Mouse (Mus musculus) ES-Bruce4 (cell line): ENCODE measurements around the gene Ccr7. TPM values are rescaled to one million over a fixed set of nuclear protein-coding genes. Genes with fewer than 3 reads are reported as not detected.

Source experiments
- H3K27ac ChIP-seq: 2 replicates; pipeline ENCODE4 v1.5.1; 2012; ENCODE audit warnings: low read length, inconsistent platforms; ENCODE audit not compliant: insufficient read depth
- H3K27me3 ChIP-seq: 2 replicates; pipeline ENCODE4 v1.6.1; 2012; ENCODE audit warnings: mild to moderate bottlenecking, low read length, inconsistent platforms; ENCODE audit not compliant: control insufficient read depth, poor library complexity, insufficient read depth, severe bottlenecking
- H3K36me3 ChIP-seq: 2 replicates; pipeline ENCODE4 v1.6.1; 2012; ENCODE audit warnings: inconsistent platforms, mild to moderate bottlenecking, low read length, moderate library complexity; ENCODE audit not compliant: control insufficient read depth, poor library complexity, insufficient read depth, severe bottlenecking
- H3K4me1 ChIP-seq: one replicate; pipeline ENCODE4 v1.8.1; 2011; ENCODE audit warnings: low read length; ENCODE audit not compliant: control insufficient read depth, insufficient read depth
- H3K4me3 ChIP-seq: 2 replicates; pipeline ENCODE4 v1.5.1; 2011; ENCODE audit warnings: low read depth, mild to moderate bottlenecking, low read length
- H3K9ac ChIP-seq: 2 replicates; pipeline ENCODE4 v1.6.1; 2012; ENCODE audit warnings: low read depth, mild to moderate bottlenecking, inconsistent platforms; ENCODE audit not compliant: poor library complexity, severe bottlenecking
- H3K9me3 ChIP-seq: replicated peaks from 2 replicates; pipeline ENCODE4 v1.6.1; 2012; ENCODE audit warnings: mild to moderate bottlenecking, low read length, inconsistent platforms; ENCODE audit not compliant: control insufficient read depth, poor library complexity, insufficient read depth, severe bottlenecking
- CTCF ChIP-seq: IDR thresholded peaks from one replicate; pipeline ENCODE4 v1.8.1; 2011; ENCODE audit warnings: low read depth, low read length
- EP300 ChIP-seq: IDR thresholded peaks from 2 replicates; pipeline ENCODE4 v1.6.1; 2011; ENCODE audit warnings: low read depth, low read length; ENCODE audit not compliant: insufficient read depth
- POLR2A ChIP-seq: IDR thresholded peaks from one replicate; pipeline ENCODE4 v1.8.1; 2011; ENCODE audit warnings: low read length; ENCODE audit not compliant: insufficient read depth
- polyA plus RNA-seq: library from polyadenylated mRNA; stranded (reverse); fragments of >200 nt; gene quantifications from 2 replicates; pipeline ENCODE4 v1.2.4, GENCODE M21; 2011; ENCODE audit warnings: low read depth; ENCODE audit not compliant: missing spikeins, insufficient read depth, insufficient read length

The Ccr7 gene
- polyA plus RNA-seq, 1 experiment, result not detected

DNA sequence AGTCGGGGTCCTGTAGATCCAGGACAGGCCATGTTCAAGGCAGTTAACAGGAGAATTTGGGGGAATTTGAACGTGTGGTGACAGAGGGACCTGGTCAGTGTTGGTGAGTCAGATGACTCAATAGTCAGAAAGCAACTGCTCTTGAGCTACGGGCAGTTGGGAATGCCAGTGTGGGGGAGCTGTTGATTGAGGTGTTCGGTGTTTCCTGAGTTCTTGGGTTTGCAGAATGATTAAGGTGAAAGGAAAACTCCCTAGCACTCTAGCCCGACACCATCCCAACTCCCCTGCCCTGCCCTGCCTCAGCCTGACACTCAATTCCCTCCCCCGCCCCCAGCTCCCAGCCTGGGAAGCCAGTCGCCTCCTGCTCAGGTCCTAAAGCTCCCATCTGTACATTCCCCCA, 4.0 kb downstream of the Ccr7 start:
- Histone ChIP-seq H3K4me3 (no peak overlapping the region), H3K9ac (no peak overlapping the region), H3K9me3 (no peaks in the 10 kb centered on the region), H3K27ac (no peak overlapping the region), H3K27me3 (no peaks in the 10 kb centered on the region), H3K4me1 (peaks cover 4% of the 10 kb centered on the region), H3K36me3 (no peaks in the 10 kb centered on the region)
- TF ChIP-seq EP300, result no peak
- TF ChIP-seq POLR2A, result no peak
- no peak for TF ChIP-seq CTCF

DNA sequence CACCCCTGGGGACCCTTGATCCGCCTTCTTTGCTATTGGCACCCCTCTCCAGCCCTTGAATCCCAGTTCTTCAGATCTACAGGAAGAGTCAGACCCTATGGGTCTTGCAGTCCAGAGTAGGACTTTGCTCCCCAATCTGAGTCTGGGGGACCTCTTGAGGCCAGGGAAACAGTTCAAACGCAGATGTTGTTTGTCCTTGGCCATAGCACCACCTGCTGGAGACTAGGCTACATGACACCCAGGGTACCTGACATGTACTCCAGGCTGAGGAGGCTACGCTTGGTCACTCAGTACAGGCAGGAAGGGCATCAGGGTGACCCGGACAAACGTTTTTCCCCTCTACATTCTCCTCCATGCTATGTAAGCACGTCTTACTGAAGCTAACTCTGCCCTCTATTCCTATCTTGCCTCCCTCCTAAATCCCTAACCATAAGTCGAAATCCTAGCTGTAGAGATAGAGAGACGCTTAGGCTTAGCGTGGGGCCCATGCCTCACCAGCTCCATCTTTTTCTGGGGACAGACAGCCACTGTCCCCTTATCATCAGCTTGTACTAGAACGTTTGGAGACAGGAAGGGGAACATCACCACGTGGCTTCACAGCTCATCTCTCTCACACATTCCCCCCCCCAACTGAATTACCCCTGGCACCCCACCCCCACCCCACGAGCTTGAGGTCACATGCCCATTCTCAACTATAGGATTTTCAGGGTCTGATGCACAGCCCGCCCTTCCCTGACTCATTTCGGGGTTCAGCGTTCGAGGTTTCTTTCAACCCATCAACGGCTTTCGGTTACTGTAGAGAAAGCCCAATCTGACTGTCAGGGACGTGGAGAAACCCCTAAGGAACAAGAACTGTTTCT, 4.7 kb downstream of the Ccr7 start:
- H3K9ac ChIP-seq, result no peak overlapping the region
- no peaks in the 10 kb centered on the region for H3K27me3 ChIP-seq
- H3K36me3 ChIP-seq, result no peaks in the 10 kb centered on the region
- no peak overlapping the region for H3K4me3 ChIP-seq
- peaks cover 5% of the 10 kb centered on the region for H3K4me1 ChIP-seq
- H3K27ac ChIP-seq, result no peak overlapping the region
- TF ChIP-seq CTCF (peak; percentile 96), EP300 (no peak)
- H3K9me3 ChIP-seq, result no peaks in the 10 kb centered on the region

DNA sequence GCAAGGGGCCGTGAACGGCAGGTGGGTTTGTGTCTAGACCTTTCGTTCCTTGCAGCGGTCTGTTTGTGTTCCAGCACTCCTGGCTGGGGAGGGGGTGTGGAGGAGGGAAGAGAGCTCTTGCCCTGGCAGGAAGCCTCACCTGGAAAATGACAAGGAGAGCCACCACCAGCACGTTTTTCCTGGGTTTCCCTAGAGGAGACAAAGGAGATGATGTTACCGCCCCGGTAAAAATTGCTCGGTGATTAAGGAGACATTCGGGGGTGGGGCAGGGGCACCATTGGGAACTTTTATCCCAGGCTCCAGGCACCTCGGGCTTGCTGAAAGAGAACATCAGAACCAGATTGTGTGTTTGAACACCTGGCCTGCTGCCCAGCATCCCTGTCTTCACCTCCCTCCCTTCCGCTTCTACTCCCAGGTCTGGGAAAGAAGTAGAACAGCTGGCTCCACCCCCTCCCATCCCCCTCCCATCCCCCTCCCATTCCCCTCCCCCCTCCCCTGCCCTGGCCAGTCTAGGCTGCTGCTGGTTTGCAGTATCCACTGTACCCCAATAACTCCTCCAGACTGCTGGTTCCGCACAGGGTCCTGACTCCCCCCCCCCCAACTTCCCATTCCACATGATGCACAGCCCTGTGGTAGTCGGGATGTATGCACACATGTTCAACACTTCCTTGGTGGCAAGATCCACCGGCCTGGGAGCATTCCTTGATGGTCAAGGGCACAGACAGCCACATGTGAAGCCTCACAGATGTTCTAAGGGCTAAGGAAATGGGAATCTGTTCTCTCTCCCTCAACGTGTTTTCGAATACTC, 5.8 kb downstream of the Ccr7 start:
- H3K4me1 ChIP-seq, result peaks cover 11% of the 10 kb centered on the region
- peak overlapping the region; percentile 46; the same call in 1 of the 2 replicates for H3K9ac ChIP-seq
- H3K9me3 ChIP-seq, result no peaks in the 10 kb centered on the region
- no peaks in the 10 kb centered on the region for H3K27me3 ChIP-seq
- no peaks in the 10 kb centered on the region for H3K36me3 ChIP-seq
- H3K4me3 ChIP-seq, result peak overlapping the region; percentile 11; the same call in 1 of the 2 replicates
- TF ChIP-seq CTCF (no peak), EP300 (0 out of 2 replicates have a peak, but pooled peaks have one; percentile 36)
- H3K27ac ChIP-seq, result no peak overlapping the region

DNA sequence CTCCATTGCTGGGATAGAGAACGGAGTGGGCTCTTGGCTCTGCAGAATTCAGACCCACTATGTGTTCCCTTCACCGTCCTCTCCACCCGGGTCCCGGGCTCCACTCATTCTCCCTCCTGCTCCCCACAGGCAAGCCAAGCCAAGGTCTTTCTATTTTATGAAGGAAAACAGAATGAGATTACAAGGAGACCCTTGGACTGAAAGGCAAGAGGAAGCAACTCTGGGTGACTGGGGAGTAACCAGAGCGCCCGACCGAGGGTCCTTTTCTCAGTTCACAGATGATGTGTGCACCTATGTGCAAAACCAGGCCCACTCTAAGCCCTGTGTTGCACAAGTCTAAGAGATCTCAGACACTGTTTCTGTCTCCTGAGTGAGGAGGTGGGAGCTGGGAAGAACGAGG, 6.5 kb downstream of the Ccr7 start:
- TF ChIP-seq CTCF (no peak), EP300 (no peak), POLR2A (no peak)
- H3K4me3 ChIP-seq, result no peak overlapping the region
- peaks cover 15% of the 10 kb centered on the region for H3K4me1 ChIP-seq
- H3K9ac ChIP-seq, result no peak overlapping the region; the same call in 1 of the 2 replicates
- H3K27ac ChIP-seq, result no peak overlapping the region
- no peaks in the 10 kb centered on the region for H3K9me3 ChIP-seq
- H3K36me3 ChIP-seq, result no peaks in the 10 kb centered on the region
- no peaks in the 10 kb centered on the region for H3K27me3 ChIP-seq

DNA sequence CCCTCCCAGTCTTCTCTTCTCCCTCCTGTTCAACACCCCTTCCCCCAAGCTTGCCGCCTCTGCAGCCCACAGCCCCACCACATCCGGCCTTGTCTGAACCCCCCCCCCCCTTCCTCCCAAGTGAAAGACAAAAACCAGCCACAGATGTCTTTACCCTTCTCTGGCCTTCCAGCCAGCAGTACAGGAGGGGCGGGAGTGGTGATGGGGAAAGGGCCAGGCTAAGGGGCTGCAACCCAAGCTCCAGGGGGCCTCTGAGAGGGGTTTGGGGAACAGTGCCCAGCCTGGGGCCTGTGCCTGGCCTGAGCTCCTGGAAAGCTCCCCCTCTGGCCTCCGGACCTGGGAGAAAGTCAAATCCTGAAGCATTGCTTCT, 7.0 kb downstream of the Ccr7 start:
- H3K4me1 ChIP-seq, result peaks cover 16% of the 10 kb centered on the region
- H3K4me3 ChIP-seq, result no peak overlapping the region
- H3K9ac ChIP-seq, result no peak overlapping the region

More for the DNA sequence above, 7.0 kb downstream of the Ccr7 start:
- Histone ChIP-seq H3K27me3 (no peaks in the 10 kb centered on the region), H3K36me3 (no peaks in the 10 kb centered on the region), H3K9me3 (no peaks in the 10 kb centered on the region), H3K27ac (no peak overlapping the region)
- TF ChIP-seq EP300 (no peak), CTCF (no peak), POLR2A (no peak)
